Mouse (Mus musculus) stomach, postnatal 0 days (tissue): ENCODE measurements around the gene Tlcd1.
A peak's percentile ranks its signal among the peaks of the same experiment; 100 is the strongest.

ENCODE experiments used
- CTCF ChIP-seq: IDR thresholded peaks from 2 replicates; pipeline ENCODE4 v1.5.1; 2016; ENCODE audit warnings: antibody characterized with exemption, low read depth, mild to moderate bottlenecking, moderate library complexity
- EP300 ChIP-seq: optimal IDR thresholded peaks from 2 replicates; pipeline ENCODE3; 2016; ENCODE audit warnings: antibody characterized with exemption

DNA sequence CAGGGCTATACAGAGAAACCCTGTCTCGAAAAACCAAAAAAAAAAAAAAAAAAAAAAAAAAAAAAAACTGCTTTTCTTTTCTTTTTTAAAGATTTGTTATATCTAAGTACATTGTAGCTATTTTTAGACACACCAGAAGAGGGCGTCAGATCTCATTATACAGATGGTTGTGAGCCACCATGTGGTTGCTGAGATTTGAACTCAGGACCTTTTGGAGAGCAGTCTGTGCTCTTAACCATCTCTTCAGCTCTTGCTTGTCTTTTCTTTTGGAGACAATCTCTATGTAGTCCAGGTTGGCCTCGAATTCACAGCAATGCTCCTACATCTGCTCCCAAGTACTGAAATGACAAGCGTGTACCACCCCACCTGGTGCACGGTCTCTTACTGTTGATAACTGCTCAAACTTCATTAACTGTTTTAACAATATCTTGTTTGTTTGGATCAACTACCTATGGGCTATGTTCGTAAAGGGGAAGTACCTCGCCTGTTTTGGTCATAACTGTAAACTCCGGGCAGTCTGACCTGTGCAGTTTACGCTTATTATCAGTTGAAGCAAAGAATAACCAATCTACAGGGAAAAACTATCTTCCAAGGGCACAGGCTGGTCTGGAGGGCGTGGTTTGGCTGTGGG is 625 bp upstream of the Tlcd1 start:
- TF ChIP-seq CTCF (peak; percentile 38), EP300 (no peak)
